ENCODE assay signal across 26 mouse cellular contexts in genomic region chr5:23523936-23524335, GRCm38 (mm10).
DNase-seq lines count a peak whose midpoint lies in the region; ATAC-seq and TF ChIP-seq lines count a peak whose summit lies in the region.
"Had no signal": no experiment of that assay in that cellular context is flagged by ENCODE, and none has a peak within 500 bp of the region (broad histone marks: within the 10 kb centered on the region; RNA-seq: fewer than 3 reads in every experiment).

No protein-coding gene starts in this region.

- no peak overlapping the region for H3K4me2 ChIP-seq in heart, embryonic 15.5 days
- no peak overlapping the region for H3K4me2 ChIP-seq in lung, embryonic 14.5 days
- H3K4me2 ChIP-seq in lung, postnatal 0 days (replicated peaks; ENCODE audit: low read depth, low read length): no peak overlapping the region
- H3K4me2 ChIP-seq: hindbrain, embryonic 13.5 days; intestine, embryonic 15.5 days had no signal

- H3K4me3 ChIP-seq in heart, embryonic 15.5 days: no peak overlapping the region
- H3K4me3 ChIP-seq in kidney, adult 2 months (ENCODE audit: insufficient read depth, low read depth, low read length): no peak overlapping the region
- H3K4me3 ChIP-seq in lung, embryonic 14.5 days (ENCODE audit: low read depth, low read length): no peak overlapping the region
- no peak overlapping the region for H3K4me3 ChIP-seq in lung, postnatal 0 days (ENCODE audit: low read depth, low read length)
- H3K4me3 ChIP-seq: forebrain, embryonic 10.5 days; gastrocnemius, adult 2 months; hindbrain, embryonic 10.5 days; hindbrain, embryonic 13.5 days; intestine, embryonic 15.5 days had no signal

- no peaks in the 10 kb centered on the region for H3K9me3 ChIP-seq in heart, embryonic 15.5 days (replicated peaks)
- no peaks in the 10 kb centered on the region for H3K9me3 ChIP-seq in lung, embryonic 14.5 days (ENCODE audit: low read depth, low read length)
- no peaks in the 10 kb centered on the region for H3K9me3 ChIP-seq in lung, postnatal 0 days (ENCODE audit: low read length)
- H3K9me3 ChIP-seq: forebrain, embryonic 10.5 days; hindbrain, embryonic 10.5 days; hindbrain, embryonic 13.5 days; intestine, embryonic 15.5 days had no signal

- 43% methylated on average over 3 of the region's 3 CpGs for WGBS in heart, embryonic 15.5 days
- 68% methylated on average over 3 of the region's 3 CpGs for WGBS in kidney, adult 2 months
- 71% methylated on average over 3 of the region's 3 CpGs for WGBS in lung, embryonic 14.5 days
- WGBS in lung, postnatal 0 days: 71% methylated on average over 3 of the region's 3 CpGs

- TF ChIP-seq CTCF in kidney, adult 2 months (conservative IDR thresholded peaks at IDR 0.05; ENCODE audit: insufficient read depth, insufficient read length, low read depth, low read length): no peak
- TF ChIP-seq CTCF in lung, embryonic 14.5 days (IDR thresholded peaks at IDR 0.05; ENCODE audit: low read depth): no peak
- no peak for TF ChIP-seq CTCF in lung, postnatal 0 days (IDR thresholded peaks at IDR 0.05)

- no peak overlapping the region for H3K9ac ChIP-seq in heart, embryonic 15.5 days
- no peak overlapping the region for H3K9ac ChIP-seq in lung, embryonic 14.5 days
- no peak overlapping the region for H3K9ac ChIP-seq in lung, postnatal 0 days (replicated peaks; ENCODE audit: low read depth)
- H3K9ac ChIP-seq: forebrain, postnatal 0 days; hindbrain, embryonic 13.5 days; intestine, embryonic 15.5 days had no signal

- no peak for TF ChIP-seq EP300 in lung, postnatal 0 days (IDR thresholded peaks at IDR 0.05)

- intact Hi-C loops in heart, postnatal 25 days (cut with DNase I): no loop called here

- TF ChIP-seq POLR2A in kidney, adult 2 months (IDR thresholded peaks at IDR 0.05; ENCODE audit: low read depth, low read length): no peak

- peak overlapping the region; percentile 20; the same call in 1 of the 2 replicates for H3K27ac ChIP-seq in heart, embryonic 15.5 days
- H3K27ac ChIP-seq in kidney, adult 2 months (ENCODE audit: insufficient read depth, low read depth, low read length): no peak overlapping the region
- no peak overlapping the region for H3K27ac ChIP-seq in lung, embryonic 14.5 days (ENCODE audit: low read depth)
- no peak overlapping the region for H3K27ac ChIP-seq in lung, postnatal 0 days (ENCODE audit: low read length)
- H3K27ac ChIP-seq: forebrain, embryonic 10.5 days; gastrocnemius, adult 2 months; hindbrain, embryonic 10.5 days; hindbrain, embryonic 13.5 days; intestine, embryonic 15.5 days had no signal

- H3K27me3 ChIP-seq in heart, embryonic 15.5 days: no peaks in the 10 kb centered on the region
- no peaks in the 10 kb centered on the region for H3K27me3 ChIP-seq in kidney, adult 2 months (replicated peaks; ENCODE audit: control insufficient read depth, insufficient read depth, low read length)
- no peaks in the 10 kb centered on the region for H3K27me3 ChIP-seq in lung, embryonic 14.5 days (ENCODE audit: insufficient read depth, low read length)
- no peaks in the 10 kb centered on the region for H3K27me3 ChIP-seq in lung, postnatal 0 days (replicated peaks; ENCODE audit: insufficient read depth, low read length)
- H3K27me3 ChIP-seq: hindbrain, embryonic 13.5 days; intestine, embryonic 15.5 days had no signal

- no peak for DNase-seq in heart, postnatal 25 days (ENCODE audit: low spot score)
- peak; percentile 34 for DNase-seq in kidney, adult 2 months
- DNase-seq in kidney, postnatal 4 days: no peak
- peak; percentile 24 for DNase-seq in lung, embryonic 14.5 days
- DNase-seq in lung, postnatal 0 days (ENCODE audit: low spot score): no peak
- peak; percentile 81 for DNase-seq in adipocyte (ENCODE audit: low spot score)
- DNase-seq in right cerebral cortex, postnatal 4 days: no peak
- DNase-seq: adrenal gland, postnatal 10 days; adrenal gland, postnatal 36 days; cerebellum, adult 18-20 months; cerebellum, adult 9-10 months; cerebellum, postnatal 14 days; forebrain, postnatal 0 days; gastrocnemius, adult 2 months; gastrocnemius, postnatal 14 days; heart, adult 18-20 months; heart, postnatal 36 days had no signal

- peaks cover 15% of the 10 kb centered on the region; the same call in 1 of the 2 replicates for H3K36me3 ChIP-seq in heart, embryonic 15.5 days
- H3K36me3 ChIP-seq in kidney, adult 2 months (ENCODE audit: control insufficient read depth, insufficient read depth, low read length): no peaks in the 10 kb centered on the region
- peaks cover 39% of the 10 kb centered on the region for H3K36me3 ChIP-seq in lung, embryonic 14.5 days (ENCODE audit: insufficient read depth)
- 0 out of 2 replicates have a peak, but pooled peaks cover 8% of the 10 kb centered on the region for H3K36me3 ChIP-seq in lung, postnatal 0 days (ENCODE audit: insufficient read depth, low read length)

- no peak for ATAC-seq in heart, embryonic 15.5 days (replicated peaks; ENCODE audit: insufficient number of reproducible peaks, insufficient read depth, low FRiP score, low read depth)
- no peak for ATAC-seq in lung, embryonic 14.5 days (ENCODE audit: insufficient read depth)
- ATAC-seq in lung, postnatal 0 days: no peak
- ATAC-seq: activated CD4-positive, CD25-positive, alpha-beta regulatory T cell, adult 4 months; CD4-positive, CD25-positive, alpha-beta regulatory T cell, adult 4 months; forebrain, embryonic 14.5 days; forebrain, postnatal 0 days; hindbrain, embryonic 16.5 days; intestine, embryonic 15.5 days had no signal

- H3K4me1 ChIP-seq in heart, embryonic 15.5 days (replicated peaks): peaks cover 34% of the 10 kb centered on the region
- no peaks in the 10 kb centered on the region; the same call in 1 of the 2 replicates for H3K4me1 ChIP-seq in kidney, adult 2 months (ENCODE audit: control insufficient read depth, insufficient read depth, low read length)
- no peaks in the 10 kb centered on the region for H3K4me1 ChIP-seq in lung, embryonic 14.5 days (ENCODE audit: insufficient read depth)
- no peaks in the 10 kb centered on the region for H3K4me1 ChIP-seq in lung, postnatal 0 days (ENCODE audit: insufficient read depth, low read depth, low read length)
- H3K4me1 ChIP-seq: hindbrain, embryonic 10.5 days; intestine, embryonic 15.5 days had no signal

Comparison
In these comparisons a context has a peak if more than half of its experiments do, and no peak if none do; other contexts are left out.
1. DNase-seq: peak in kidney, adult 2 months (single experiment), lung, embryonic 14.5 days (single experiment) and adipocyte (single experiment); none in heart, postnatal 25 days (single experiment), kidney, postnatal 4 days (0 of 2), lung, postnatal 0 days (single experiment) and right cerebral cortex, postnatal 4 days (single experiment).